Mouse (Mus musculus) embryonic fibroblast, embryonic 13.5 days (primary cell): ENCODE measurements around the gene Artn.

Source experiments
- CTCF ChIP-seq: IDR thresholded peaks from 2 replicates; pipeline ENCODE4 v1.5.1; 2011; ENCODE audit warnings: mild to moderate bottlenecking, control low read depth, low read length, moderate library complexity, borderline replicate concordance; ENCODE audit not compliant: insufficient read depth
- POLR2A ChIP-seq: IDR thresholded peaks from 2 replicates; pipeline ENCODE4 v1.6.1; 2011; ENCODE audit warnings: low read depth, mild to moderate bottlenecking, control low read depth, low read length, moderate library complexity

DNA sequence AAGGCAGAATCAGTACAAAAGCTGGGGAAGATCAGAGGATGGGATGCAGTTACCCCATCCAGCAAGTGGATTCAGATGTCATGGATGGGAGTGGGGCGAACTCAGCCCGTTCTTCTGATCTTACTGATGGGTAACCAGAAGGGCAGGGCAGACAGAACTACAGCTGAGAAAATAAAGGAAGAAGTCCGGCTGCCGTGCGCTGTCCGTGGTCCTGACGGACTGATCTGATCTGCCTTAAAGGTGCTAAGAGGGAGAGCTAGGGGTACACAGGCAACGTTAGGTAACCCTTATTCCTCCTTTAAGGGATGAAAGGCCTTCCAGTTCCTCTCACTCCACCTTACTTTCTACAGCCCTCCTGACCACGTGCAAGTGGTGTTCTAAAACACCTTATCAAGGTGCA lies 36.2 kb downstream of the Artn start:
- TF ChIP-seq POLR2A (no peak), CTCF (no peak)
